Mouse (Mus musculus): ENCODE measurements around the gene Gm20517.

DNA sequence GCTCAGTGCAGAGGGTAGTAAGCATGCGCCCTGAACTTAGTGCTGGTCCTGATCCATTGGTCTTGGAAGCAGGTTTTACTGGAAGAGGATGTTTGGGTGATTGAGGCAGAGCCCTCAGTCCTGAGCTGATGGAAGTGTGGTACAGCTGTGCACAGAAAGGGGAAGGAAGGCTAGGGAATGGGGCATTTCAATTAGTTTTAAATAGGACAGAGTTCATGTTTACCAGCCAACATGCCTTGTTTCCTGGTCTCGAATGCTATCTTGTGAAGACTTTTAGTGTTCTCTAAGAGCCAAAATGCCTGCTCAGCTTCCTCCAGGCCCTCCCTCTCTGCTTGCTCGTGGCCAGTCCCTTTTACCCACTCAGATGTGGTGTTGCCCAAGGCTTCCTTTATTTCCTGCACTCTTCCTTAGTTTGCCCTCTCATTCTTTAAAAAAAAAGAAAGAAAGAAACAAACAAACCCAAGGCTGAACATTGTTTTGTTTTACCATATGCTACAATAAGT lies 47.4 kb downstream of the Gm20517 start:
- no peak for TF ChIP-seq POLR2A (IDR thresholded peaks at IDR 0.05; ENCODE audit: low read depth, low read length)
- no peak for TF ChIP-seq CTCF (conservative IDR thresholded peaks at IDR 0.05; ENCODE audit: insufficient read depth, insufficient read length, low read depth, low read length)
